Mouse (Mus musculus) cerebellum, adult 2 months (tissue): ENCODE measurements at regions not wholly inside any gene's neighbourhood (a gene's known extent, or its start where the extent isn't known, plus 50 kb on each side); places are given as distances from the start of the nearest gene placed in this dataset.

Experiments used
- DNase-seq, 2 experiments: peaks; one replicate each; pipeline ENCODE4 v3.0.0; 2021
- H3K27ac ChIP-seq: fragments of 200-500 bp; 2 replicates; pipeline ENCODE4 v1.5.1; 2012; ENCODE audit warnings: low read length, control low read depth, inconsistent platforms; ENCODE audit not compliant: insufficient read depth
- H3K27me3 ChIP-seq: fragments of 200-500 bp; 2 replicates; pipeline ENCODE4 v1.6.1; 2012; ENCODE audit warnings: inconsistent platforms, mild to moderate bottlenecking, low read length, moderate library complexity; ENCODE audit not compliant: control insufficient read depth, insufficient read depth
- H3K4me1 ChIP-seq: fragments of 200-500 bp; 2 replicates; pipeline ENCODE4 v1.6.1; 2011; ENCODE audit warnings: low read length; ENCODE audit not compliant: control insufficient read depth, insufficient read depth
- H3K4me3 ChIP-seq: fragments of 200-500 bp; replicated peaks from 2 replicates; pipeline ENCODE3; 2011; ENCODE audit warnings: mild to moderate bottlenecking, low read depth, low read length, control low read depth; ENCODE audit not compliant: insufficient read depth
- CTCF ChIP-seq: fragments of 200-500 bp; IDR thresholded peaks from 2 replicates; pipeline ENCODE4 v1.5.1; 2011; ENCODE audit warnings: low read depth, mild to moderate bottlenecking, control low read depth, low read length, moderate library complexity, borderline replicate concordance; ENCODE audit not compliant: insufficient read depth
- POLR2A ChIP-seq: fragments of 200-500 bp; IDR thresholded peaks from 2 replicates; pipeline ENCODE4 v1.6.1; 2011; ENCODE audit warnings: low read length, control low read depth, borderline replicate concordance; ENCODE audit not compliant: insufficient read depth
- WGBS: fragments of 180-500 bp; shearing (Covaris S2); methylation state at CpG from one replicate; pipeline ENCODE4 v1.1.7; 2018; 5-methylcytosine and 5-hydroxymethylcytosine counted together

DNA sequence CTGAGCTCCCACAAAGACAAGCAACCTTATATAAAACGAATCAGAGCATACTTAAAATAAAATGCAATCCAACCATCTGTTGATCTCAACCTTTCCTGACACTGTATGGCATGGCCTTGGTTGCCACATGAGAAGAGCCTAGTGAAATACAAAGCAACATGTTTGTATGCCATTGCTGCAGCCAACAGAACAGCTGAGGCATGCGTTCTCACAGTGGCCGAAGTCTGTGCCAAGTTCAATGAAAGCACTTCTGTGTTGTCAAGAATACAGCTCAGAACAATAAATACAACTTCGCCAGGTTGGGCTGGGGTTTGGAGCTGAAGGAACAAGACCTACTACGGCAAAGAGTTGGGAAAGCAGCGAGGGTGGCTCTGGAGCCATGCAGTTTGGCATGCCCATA, 872.2 kb downstream of the Epha4 start:
- TF ChIP-seq POLR2A (no peak), CTCF (no peak)
- H3K27ac ChIP-seq: no peak overlapping the region
- no peak for DNase-seq
- H3K27me3 ChIP-seq: no peaks in the 10 kb centered on the region
- no peaks in the 10 kb centered on the region for H3K4me1 ChIP-seq
- WGBS: 51% methylated on average over 6 of the region's 6 CpGs
- no peak overlapping the region for H3K4me3 ChIP-seq

DNA sequence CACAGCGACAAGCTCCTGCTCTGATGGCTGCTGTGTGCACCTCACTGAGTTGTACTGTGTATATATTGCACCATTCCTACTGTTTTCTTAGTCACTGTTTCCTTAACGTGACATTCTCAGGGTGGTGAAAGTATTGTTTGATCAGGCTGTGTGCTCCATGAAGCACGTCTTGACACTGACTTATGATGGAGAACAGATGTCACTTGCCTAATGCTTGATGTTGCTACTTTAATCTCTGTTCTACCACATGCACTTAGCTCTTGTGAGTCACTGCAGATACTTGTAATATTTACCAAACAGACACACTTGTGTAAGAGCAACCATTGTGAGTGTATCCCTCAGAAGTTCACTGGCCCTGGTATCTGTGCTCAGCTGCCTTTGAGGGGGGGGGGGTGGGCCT, 870.0 kb downstream of the Epha4 start:
- DNase-seq: no peak
- Histone ChIP-seq H3K27me3 (no peaks in the 10 kb centered on the region), H3K4me3 (no peak overlapping the region), H3K27ac (no peak overlapping the region), H3K4me1 (no peaks in the 10 kb centered on the region)
- 71% methylated on average over 3 of the region's 3 CpGs for WGBS
- TF ChIP-seq CTCF (no peak), POLR2A (no peak)

DNA sequence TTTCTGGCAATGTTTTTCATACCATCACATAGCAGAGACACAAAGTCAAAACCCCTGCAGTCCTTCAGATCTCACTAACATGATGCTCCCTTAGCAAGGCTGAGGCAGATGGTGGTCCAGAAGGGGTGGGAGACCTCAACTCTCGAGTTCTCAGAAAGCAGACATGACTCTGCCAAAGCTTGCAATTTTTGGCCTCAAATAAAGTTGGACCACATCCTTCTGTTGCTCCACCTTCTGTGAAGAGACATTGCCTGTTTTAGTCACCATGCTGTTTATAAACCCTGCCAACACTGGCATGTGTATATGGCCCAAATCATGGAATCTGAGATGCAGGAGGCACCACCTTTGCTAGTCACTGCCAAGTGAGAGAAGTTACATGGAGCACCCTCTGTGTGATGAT, 860.1 kb downstream of the Epha4 start:
- peak in 1 of 2 experiments; percentile 5 for DNase-seq
- Histone ChIP-seq H3K4me1 (peaks cover 6% of the 10 kb centered on the region; the same call in 1 of the 2 replicates), H3K27me3 (no peaks in the 10 kb centered on the region), H3K27ac (no peak overlapping the region), H3K4me3 (no peak overlapping the region)
- WGBS: 6% methylated on average over 1 of the region's 1 CpGs
- no peak for TF ChIP-seq POLR2A
- TF ChIP-seq CTCF: no peak

DNA sequence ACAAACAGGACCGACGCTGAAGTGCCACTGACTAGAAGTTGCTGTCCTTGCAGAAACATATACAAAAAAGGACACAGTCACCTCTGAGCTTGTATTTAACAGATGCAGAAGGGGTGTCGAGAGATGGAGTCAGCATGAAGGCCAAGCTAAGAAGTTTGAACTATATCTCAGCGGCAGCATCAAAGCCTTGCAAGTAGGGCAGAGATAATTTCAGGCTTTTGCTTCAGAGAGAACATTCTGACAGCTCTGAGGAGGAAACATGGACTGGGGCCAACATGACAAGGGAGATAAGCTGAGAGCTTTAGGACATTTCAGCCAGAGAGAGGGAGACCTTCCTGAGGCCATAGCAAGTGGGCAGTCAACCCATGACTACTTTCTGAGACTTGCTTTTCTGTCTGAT, 856.7 kb downstream of the Epha4 start:
- Histone ChIP-seq H3K4me1 (peaks cover 4% of the 10 kb centered on the region; the same call in 1 of the 2 replicates), H3K27me3 (no peaks in the 10 kb centered on the region), H3K27ac (no peak overlapping the region), H3K4me3 (no peak overlapping the region)
- 71% methylated on average over 4 of the region's 4 CpGs for WGBS
- no peak for DNase-seq
- TF ChIP-seq CTCF: no peak
- no peak for TF ChIP-seq POLR2A

GRCm38 (mm10) chr1:76660146-76660545, 854.7 kb downstream of the Epha4 start:
- WGBS: 96% methylated on average over 3 of the region's 3 CpGs
- no peak for TF ChIP-seq POLR2A
- no peak for TF ChIP-seq CTCF

GRCm38 (mm10) chr1:76664381-76664780, 850.5 kb downstream of the Epha4 start:
- Histone ChIP-seq H3K4me3 (no peak overlapping the region), H3K27ac (no peak overlapping the region), H3K27me3 (no peaks in the 10 kb centered on the region), H3K4me1 (no peaks in the 10 kb centered on the region)
- no peak for DNase-seq
- TF ChIP-seq POLR2A (no peak), CTCF (no peak)
- 95% methylated on average over 4 of the region's 4 CpGs for WGBS

More at GRCm38 (mm10) chr1:76660146-76660545, 854.7 kb downstream of the Epha4 start:
- no peak overlapping the region for H3K27ac ChIP-seq
- H3K27me3 ChIP-seq: no peaks in the 10 kb centered on the region
- H3K4me1 ChIP-seq: no peaks in the 10 kb centered on the region; the same call in 1 of the 2 replicates
- no peak overlapping the region for H3K4me3 ChIP-seq
- no peak for DNase-seq

DNA sequence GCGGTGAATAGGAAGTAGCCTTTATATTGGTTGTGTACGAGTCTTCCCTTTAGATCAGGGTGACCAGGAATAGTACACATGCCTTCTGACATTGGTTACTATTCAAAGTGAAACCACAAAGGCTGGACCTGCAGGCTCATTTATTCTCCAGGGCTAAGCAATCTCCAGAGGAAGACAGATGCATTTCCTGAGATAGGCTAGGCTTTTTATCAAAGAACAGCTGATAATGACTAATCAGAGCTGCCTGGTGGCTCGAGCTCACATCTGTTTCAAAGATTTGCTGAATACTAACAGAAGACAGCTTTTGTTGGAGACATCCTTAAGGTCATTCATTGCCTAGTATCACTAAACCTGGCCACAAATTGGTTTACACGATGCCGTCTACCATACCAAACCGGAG, 838.1 kb downstream of the Epha4 start:
- no peak for DNase-seq
- 82% methylated on average over 6 of the region's 6 CpGs for WGBS
- no peak for TF ChIP-seq POLR2A
- TF ChIP-seq CTCF: no peak

GRCm38 (mm10) chr1:76705556-76705955, 809.3 kb downstream of the Epha4 start:
- Histone ChIP-seq H3K4me3 (no peak overlapping the region), H3K27ac (no peak overlapping the region), H3K4me1 (no peaks in the 10 kb centered on the region), H3K27me3 (no peaks in the 10 kb centered on the region)
- WGBS: 47% methylated on average over 2 of the region's 2 CpGs
- DNase-seq: no peak
- TF ChIP-seq CTCF (no peak), POLR2A (no peak)

More for the DNA sequence above, 838.1 kb downstream of the Epha4 start:
- Histone ChIP-seq H3K4me3 (no peak overlapping the region), H3K27me3 (no peaks in the 10 kb centered on the region), H3K27ac (no peak overlapping the region), H3K4me1 (no peaks in the 10 kb centered on the region)
